Mouse (Mus musculus) mouse embryonic stem cell (cell line): ENCODE measurements around the gene AV320801.
"Not testable (repeated sequence)": the region's sequence is repeated elsewhere in the genome, so short reads cannot be mapped to it uniquely, and the experiment has no call there.

Source experiments
- in situ Hi-C, 2 experiments: fragments of 300-500 bp; cut with MboI; formaldehyde crosslinking; loops; 1 replicate in 1 of 2; 3 replicates in 1 of 2; pipeline ENCODE4 v1.14.3; 2019 to 2020; ENCODE audit warnings: low sequenced_read_pairs in 2 of 2, low pct_unique_long_range_greater_than_20kb in 1 of 2, mixed read lengths in 1 of 2; ENCODE audit not compliant: unreplicated experiment in 1 of 2

Gene AV320801

GRCm38 (mm10) chrX:135494288-135494687 is at the start of gene AV320801:
Gene AV320801 (plus strand): TSS chrX:135494588.
- in situ Hi-C loops: not testable (repeated sequence)

- in situ Hi-C loops: not testable (repeated sequence)
These were observed 30.2 kb upstream of the AV320801 start for GRCm38 (mm10) chrX:135464160-135464559.

GRCm38 (mm10) chrX:135481902-135482301 is 12.5 kb upstream of the AV320801 start:
- in situ Hi-C loops: not testable (repeated sequence)

- in situ Hi-C loops: not testable (repeated sequence)
These were observed 11.2 kb upstream of the AV320801 start for GRCm38 (mm10) chrX:135483183-135483582.
